Mouse (Mus musculus): ENCODE data around the gene Gm3435. TPM values are rescaled to one million over a fixed set of nuclear protein-coding genes. Genes with fewer than 3 reads are reported as not detected.
"Not testable (repeated sequence)": the region's sequence is repeated elsewhere in the genome, so short reads cannot be mapped to it uniquely, and the experiment has no call there.

Gm3435 gene
- polyA plus RNA-seq, 1 experiment from 2014 or later: 4.3 TPM

DNA sequence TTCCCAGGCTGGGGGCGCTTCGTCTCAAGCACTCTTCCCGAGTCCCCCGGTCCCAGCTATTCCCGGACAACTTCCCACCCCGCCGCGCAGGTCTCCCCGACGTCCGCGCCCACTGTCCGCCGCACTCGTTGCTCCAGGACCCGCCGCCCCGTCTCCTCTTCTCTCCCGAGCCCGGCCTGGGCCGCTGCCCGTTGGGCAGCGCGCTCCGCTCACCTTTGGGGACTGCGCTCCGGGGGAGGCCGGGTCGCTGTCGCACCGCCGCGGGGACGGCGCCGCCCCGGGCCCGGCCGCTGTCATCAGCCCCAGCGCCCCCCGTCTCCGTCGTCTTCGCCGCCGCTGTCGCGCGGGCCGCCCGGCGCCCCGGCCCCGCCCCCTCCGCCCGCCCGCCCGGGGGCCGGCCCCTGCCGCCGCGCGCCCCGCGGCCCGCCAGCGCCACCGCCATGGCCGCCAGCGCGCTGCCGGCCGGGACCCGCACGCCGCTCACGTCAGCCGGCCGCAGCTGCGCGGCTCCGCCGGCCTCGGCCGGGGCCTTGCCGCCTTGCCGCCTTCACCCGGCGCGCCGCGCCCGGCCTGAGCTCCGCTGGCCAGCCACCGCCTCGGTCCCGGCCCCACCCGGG, 17.3 kb upstream of the Gm3435 start:
- WGBS: no CpG with 5 or more reads among the region's 98 CpGs
- not testable (repeated sequence) for H3K4me3 ChIP-seq (replicated peaks; ENCODE audit: low read length); H3K4me1 ChIP-seq (replicated peaks; ENCODE audit: control insufficient read depth, insufficient read depth, low read length); H3K36me3 ChIP-seq (replicated peaks; ENCODE audit: control insufficient read depth, insufficient read depth); H3K27me3 ChIP-seq (ENCODE audit: control insufficient read depth, insufficient read depth, low read length); H3K9me3 ChIP-seq (ENCODE audit: control insufficient read depth, low read length); H3K9ac ChIP-seq; H3K27ac ChIP-seq; DNase-seq (ENCODE audit: low spot score); H3K4me2 ChIP-seq (replicated peaks)
- peak; percentile 78 for ATAC-seq (ENCODE audit: low FRiP score)

DNA sequence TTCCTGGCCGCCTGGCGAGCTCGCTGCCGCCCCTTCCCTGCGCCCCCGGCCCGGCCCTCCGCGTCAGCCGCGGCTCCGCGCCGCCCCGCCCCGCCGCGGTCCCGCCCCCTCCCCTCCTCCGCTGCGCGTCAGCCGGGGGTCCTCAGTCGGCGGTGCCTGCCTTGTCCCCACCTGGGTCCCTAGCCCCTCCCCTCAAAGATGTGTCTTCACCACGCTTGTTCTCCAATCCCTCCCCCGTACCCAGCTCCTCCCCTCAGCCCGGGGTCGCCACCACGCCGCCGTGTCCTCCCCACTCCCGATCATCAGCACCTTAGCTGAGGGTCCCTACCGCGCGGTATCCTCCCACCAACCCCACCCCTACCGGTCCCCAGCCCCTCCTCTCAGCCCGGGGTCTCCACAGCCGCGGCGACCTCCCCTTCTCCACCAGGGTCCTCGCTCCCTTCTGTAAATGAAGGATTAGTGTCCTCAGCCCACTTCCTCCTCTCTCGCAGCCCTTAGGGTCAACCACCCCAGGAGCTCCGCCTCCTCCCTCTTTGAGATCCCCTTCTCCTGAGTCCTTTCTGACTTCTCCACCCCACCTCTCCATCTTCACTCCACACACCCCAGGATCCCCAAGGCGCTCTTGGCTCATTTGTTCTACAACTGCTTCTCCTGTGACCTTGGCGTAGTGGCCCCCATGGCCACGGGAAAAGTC, 16.7 kb upstream of the Gm3435 start:
- not testable (repeated sequence) for DNase-seq (ENCODE audit: low spot score); H3K36me3 ChIP-seq (replicated peaks; ENCODE audit: control insufficient read depth, insufficient read depth); H3K4me1 ChIP-seq (replicated peaks; ENCODE audit: control insufficient read depth, insufficient read depth, low read length); H3K9ac ChIP-seq; H3K9me3 ChIP-seq (ENCODE audit: control insufficient read depth, low read length); H3K27ac ChIP-seq; H3K27me3 ChIP-seq (ENCODE audit: control insufficient read depth, insufficient read depth, low read length); H3K4me2 ChIP-seq (replicated peaks); H3K4me3 ChIP-seq (replicated peaks; ENCODE audit: low read length)
- WGBS: no CpG with 5 or more reads among the region's 47 CpGs
- peak; percentile 93 for ATAC-seq (ENCODE audit: low FRiP score)

- H3K36me3 ChIP-seq (replicated peaks; ENCODE audit: control insufficient read depth, insufficient read depth); H3K9ac ChIP-seq; H3K4me3 ChIP-seq (replicated peaks; ENCODE audit: low read length); H3K4me1 ChIP-seq (replicated peaks; ENCODE audit: control insufficient read depth, insufficient read depth, low read length); H3K27me3 ChIP-seq (ENCODE audit: control insufficient read depth, insufficient read depth, low read length); H3K9me3 ChIP-seq (ENCODE audit: control insufficient read depth, low read length); DNase-seq (ENCODE audit: low spot score); H3K4me2 ChIP-seq (replicated peaks); ATAC-seq (ENCODE audit: low FRiP score); H3K27ac ChIP-seq: not testable (repeated sequence)
- WGBS: no CpG with 5 or more reads among the region's 5 CpGs
Measured at GRCm38 (mm10) chr17:14994140-14994539, 15.8 kb upstream of the Gm3435 start.

- H3K9me3 ChIP-seq (ENCODE audit: control insufficient read depth, low read length); H3K4me2 ChIP-seq (replicated peaks); H3K36me3 ChIP-seq (replicated peaks; ENCODE audit: control insufficient read depth, insufficient read depth); DNase-seq (ENCODE audit: low spot score); H3K4me1 ChIP-seq (replicated peaks; ENCODE audit: control insufficient read depth, insufficient read depth, low read length); H3K9ac ChIP-seq; H3K27me3 ChIP-seq (ENCODE audit: control insufficient read depth, insufficient read depth, low read length); H3K4me3 ChIP-seq (replicated peaks; ENCODE audit: low read length); H3K27ac ChIP-seq; ATAC-seq (ENCODE audit: low FRiP score): not testable (repeated sequence)
- WGBS: no CpG with 5 or more reads among the region's 4 CpGs
Measured at GRCm38 (mm10) chr17:15000047-15000446, 9.9 kb upstream of the Gm3435 start.

DNA sequence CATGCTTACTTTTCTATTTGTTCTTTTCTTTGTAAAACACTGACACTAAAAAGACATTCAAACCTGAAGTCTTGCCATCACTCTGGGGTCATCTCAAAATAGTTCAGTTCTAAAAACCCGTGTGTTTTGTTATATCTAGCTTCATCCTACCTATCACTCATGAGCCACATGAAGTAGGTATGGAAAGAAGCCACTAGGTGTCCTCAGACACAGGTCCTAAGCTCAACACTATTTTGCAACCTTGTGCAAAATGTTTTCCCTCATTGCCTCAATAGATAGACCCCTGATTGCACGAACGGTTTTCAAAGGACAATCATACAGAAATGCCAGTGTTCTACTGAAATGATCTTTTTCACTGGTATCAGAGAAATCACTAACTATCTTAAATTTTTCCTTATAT, 888 bp upstream of the Gm3435 start:
- not testable (repeated sequence) for H3K27ac ChIP-seq; H3K9me3 ChIP-seq (ENCODE audit: control insufficient read depth, low read length)

GRCm38 (mm10) chr17:15021503-15022220, 11.7 kb downstream of the Gm3435 start:
- H3K4me1 ChIP-seq (replicated peaks; ENCODE audit: control insufficient read depth, insufficient read depth, low read length); H3K36me3 ChIP-seq (replicated peaks; ENCODE audit: control insufficient read depth, insufficient read depth); H3K9ac ChIP-seq; H3K4me2 ChIP-seq (replicated peaks); H3K9me3 ChIP-seq (ENCODE audit: control insufficient read depth, low read length); H3K27ac ChIP-seq; ATAC-seq (ENCODE audit: low FRiP score); H3K27me3 ChIP-seq (ENCODE audit: control insufficient read depth, insufficient read depth, low read length); DNase-seq (ENCODE audit: low spot score); H3K4me3 ChIP-seq (replicated peaks; ENCODE audit: low read length): not testable (repeated sequence)
- 70% methylated on average over 3 of the region's 3 CpGs for WGBS

More for the DNA sequence above, 888 bp upstream of the Gm3435 start:
- ATAC-seq (ENCODE audit: low FRiP score); H3K9ac ChIP-seq; H3K4me1 ChIP-seq (replicated peaks; ENCODE audit: control insufficient read depth, insufficient read depth, low read length); DNase-seq (ENCODE audit: low spot score); H3K4me3 ChIP-seq (replicated peaks; ENCODE audit: low read length); H3K36me3 ChIP-seq (replicated peaks; ENCODE audit: control insufficient read depth, insufficient read depth); H3K27me3 ChIP-seq (ENCODE audit: control insufficient read depth, insufficient read depth, low read length); H3K4me2 ChIP-seq (replicated peaks): not testable (repeated sequence)
- no CpG with 5 or more reads among the region's 3 CpGs for WGBS

DNA sequence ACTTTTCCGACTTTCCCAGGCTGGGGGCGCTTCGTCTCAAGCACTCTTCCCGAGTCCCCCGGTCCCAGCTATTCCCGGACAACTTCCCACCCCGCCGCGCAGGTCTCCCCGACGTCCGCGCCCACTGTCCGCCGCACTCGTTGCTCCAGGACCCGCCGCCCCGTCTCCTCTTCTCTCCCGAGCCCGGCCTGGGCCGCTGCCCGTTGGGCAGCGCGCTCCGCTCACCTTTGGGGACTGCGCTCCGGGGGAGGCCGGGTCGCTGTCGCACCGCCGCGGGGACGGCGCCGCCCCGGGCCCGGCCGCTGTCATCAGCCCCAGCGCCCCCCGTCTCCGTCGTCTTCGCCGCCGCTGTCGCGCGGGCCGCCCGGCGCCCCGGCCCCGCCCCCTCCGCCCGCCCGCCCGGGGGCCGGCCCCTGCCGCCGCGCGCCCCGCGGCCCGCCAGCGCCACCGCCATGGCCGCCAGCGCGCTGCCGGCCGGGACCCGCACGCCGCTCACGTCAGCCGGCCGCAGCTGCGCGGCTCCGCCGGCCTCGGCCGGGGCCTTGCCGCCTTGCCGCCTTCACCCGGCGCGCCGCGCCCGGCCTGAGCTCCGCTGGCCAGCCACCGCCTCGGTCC, 14.0 kb downstream of the Gm3435 start:
- H3K36me3 ChIP-seq (replicated peaks; ENCODE audit: control insufficient read depth, insufficient read depth); H3K9me3 ChIP-seq (ENCODE audit: control insufficient read depth, low read length); DNase-seq (ENCODE audit: low spot score); H3K9ac ChIP-seq; H3K27ac ChIP-seq; H3K4me2 ChIP-seq (replicated peaks); H3K4me3 ChIP-seq (replicated peaks; ENCODE audit: low read length); H3K4me1 ChIP-seq (replicated peaks; ENCODE audit: control insufficient read depth, insufficient read depth, low read length); H3K27me3 ChIP-seq (ENCODE audit: control insufficient read depth, insufficient read depth, low read length): not testable (repeated sequence)
- WGBS: no CpG with 5 or more reads among the region's 97 CpGs
- peak; percentile 83 for ATAC-seq (ENCODE audit: low FRiP score)

DNA sequence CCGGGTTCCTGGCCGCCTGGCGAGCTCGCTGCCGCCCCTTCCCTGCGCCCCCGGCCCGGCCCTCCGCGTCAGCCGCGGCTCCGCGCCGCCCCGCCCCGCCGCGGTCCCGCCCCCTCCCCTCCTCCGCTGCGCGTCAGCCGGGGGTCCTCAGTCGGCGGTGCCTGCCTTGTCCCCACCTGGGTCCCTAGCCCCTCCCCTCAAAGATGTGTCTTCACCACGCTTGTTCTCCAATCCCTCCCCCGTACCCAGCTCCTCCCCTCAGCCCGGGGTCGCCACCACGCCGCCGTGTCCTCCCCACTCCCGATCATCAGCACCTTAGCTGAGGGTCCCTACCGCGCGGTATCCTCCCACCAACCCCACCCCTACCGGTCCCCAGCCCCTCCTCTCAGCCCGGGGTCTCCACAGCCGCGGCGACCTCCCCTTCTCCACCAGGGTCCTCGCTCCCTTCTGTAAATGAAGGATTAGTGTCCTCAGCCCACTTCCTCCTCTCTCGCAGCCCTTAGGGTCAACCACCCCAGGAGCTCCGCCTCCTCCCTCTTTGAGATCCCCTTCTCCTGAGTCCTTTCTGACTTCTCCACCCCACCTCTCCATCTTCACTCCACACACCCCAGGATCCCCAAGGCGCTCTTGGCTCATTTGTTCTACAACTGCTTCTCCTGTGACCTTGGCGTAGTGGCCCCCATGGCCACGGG, 14.7 kb downstream of the Gm3435 start:
- H3K9ac ChIP-seq; H3K27me3 ChIP-seq (ENCODE audit: control insufficient read depth, insufficient read depth, low read length); H3K4me1 ChIP-seq (replicated peaks; ENCODE audit: control insufficient read depth, insufficient read depth, low read length); H3K36me3 ChIP-seq (replicated peaks; ENCODE audit: control insufficient read depth, insufficient read depth); H3K4me3 ChIP-seq (replicated peaks; ENCODE audit: low read length); H3K27ac ChIP-seq; DNase-seq (ENCODE audit: low spot score); H3K9me3 ChIP-seq (ENCODE audit: control insufficient read depth, low read length); H3K4me2 ChIP-seq (replicated peaks): not testable (repeated sequence)
- ATAC-seq (ENCODE audit: low FRiP score): peak; percentile 92
- no CpG with 5 or more reads among the region's 48 CpGs for WGBS

DNA sequence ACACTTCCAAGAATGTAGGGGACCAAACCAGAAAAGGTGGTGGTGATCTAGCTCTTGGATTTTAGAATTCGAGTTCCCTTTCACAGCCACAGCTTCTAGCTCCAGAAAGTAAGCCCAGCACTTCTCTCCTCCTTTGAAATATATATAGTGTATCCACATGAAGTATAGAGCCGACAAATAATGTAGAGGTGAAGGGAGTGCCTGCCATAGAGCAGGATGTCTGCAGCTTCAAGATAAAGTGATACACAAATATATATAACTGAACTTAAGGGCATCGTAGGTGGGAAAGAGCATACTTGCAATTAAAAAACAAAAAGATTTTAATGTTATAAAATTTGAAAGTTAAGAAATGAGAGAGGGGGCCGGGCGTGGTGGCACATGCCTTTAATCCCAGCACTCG, 15.5 kb downstream of the Gm3435 start:
- not testable (repeated sequence) for H3K4me1 ChIP-seq (replicated peaks; ENCODE audit: control insufficient read depth, insufficient read depth, low read length); H3K4me3 ChIP-seq (replicated peaks; ENCODE audit: low read length); H3K27me3 ChIP-seq (ENCODE audit: control insufficient read depth, insufficient read depth, low read length); H3K36me3 ChIP-seq (replicated peaks; ENCODE audit: control insufficient read depth, insufficient read depth); H3K9ac ChIP-seq; DNase-seq (ENCODE audit: low spot score); ATAC-seq (ENCODE audit: low FRiP score); H3K27ac ChIP-seq; H3K4me2 ChIP-seq (replicated peaks); H3K9me3 ChIP-seq (ENCODE audit: control insufficient read depth, low read length)
- no CpG with 5 or more reads among the region's 6 CpGs for WGBS
